Mouse (Mus musculus) ES-CJ7 (cell line): ENCODE data around the gene Elp4.
A peak's percentile ranks its signal among the peaks of the same experiment; 100 is the strongest.

Experiments
- DNase-seq: peaks from one replicate; pipeline ENCODE4 v3.0.0; 2011; ENCODE audit warnings: low read depth, low spot score

Elp4 gene

DNA sequence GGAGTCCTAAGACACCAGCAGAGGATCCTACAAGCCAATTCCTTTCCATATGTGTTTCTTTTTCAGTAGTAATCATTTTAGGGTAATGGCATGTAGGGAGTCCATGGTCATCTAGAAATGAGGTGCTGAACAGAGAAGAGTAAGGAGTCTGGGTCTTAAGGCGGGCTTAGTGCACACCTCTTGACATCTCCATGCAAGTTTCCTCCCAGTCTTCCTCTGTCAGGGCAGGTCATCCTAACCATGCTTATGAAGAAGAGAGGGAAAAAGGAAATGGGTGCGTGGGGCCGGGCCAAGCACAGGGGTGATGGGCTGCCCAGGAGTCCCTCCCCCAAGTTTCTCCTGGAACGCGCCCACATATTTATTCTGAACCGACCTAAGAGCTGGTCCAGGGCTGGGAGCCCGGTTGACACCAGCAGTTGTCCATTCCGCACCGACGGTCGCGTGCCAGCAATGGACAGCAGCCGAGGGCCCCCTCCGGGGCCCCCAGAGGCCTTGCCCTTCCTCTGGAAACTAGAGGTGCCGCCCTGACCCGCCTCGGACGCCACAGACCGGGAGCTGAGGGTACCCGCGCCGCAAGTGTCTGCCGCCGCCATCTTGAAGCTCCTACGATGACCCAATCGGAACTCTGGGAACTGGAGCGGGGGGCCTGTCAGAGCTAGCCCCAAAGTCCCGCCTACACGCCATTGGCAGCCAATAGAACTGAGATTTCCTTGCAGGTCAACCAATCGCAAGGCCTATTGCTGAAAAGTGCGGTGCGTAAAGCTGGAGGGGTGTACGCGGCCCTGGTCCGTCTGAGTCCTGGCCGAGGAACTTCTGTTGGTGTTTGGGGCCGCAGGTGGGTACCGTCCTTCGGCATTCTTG, at the start of gene Elp4, which contains the start of gene Immp1l:
Gene Elp4 (minus strand): TSS at position 669 of the 861 bp plus-strand sequence.
Gene Immp1l (plus strand): TSS at position 743 of the 861 bp plus-strand sequence.
- DNase-seq: peak; percentile 96

DNA sequence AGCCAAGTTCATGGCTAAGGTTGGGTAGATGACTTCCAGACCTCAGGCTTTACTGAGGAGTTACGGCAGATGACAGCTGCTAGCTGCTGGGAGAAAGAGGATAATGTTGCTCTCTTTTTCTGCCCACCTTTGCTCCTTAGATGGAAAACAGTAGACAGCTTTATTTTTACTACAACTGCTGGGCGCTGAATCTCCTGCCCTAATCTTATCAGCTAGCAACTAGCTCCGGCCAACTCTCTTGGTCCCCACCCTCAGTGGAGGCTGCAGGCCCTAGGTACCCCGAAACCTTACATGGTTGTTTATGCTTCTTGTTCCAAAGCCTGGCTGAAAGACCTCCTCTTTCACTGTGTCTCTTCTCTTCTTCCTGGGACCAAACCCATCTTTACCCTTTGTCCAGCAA, 49.5 kb upstream of the Elp4 start:
- no peak for DNase-seq

DNA sequence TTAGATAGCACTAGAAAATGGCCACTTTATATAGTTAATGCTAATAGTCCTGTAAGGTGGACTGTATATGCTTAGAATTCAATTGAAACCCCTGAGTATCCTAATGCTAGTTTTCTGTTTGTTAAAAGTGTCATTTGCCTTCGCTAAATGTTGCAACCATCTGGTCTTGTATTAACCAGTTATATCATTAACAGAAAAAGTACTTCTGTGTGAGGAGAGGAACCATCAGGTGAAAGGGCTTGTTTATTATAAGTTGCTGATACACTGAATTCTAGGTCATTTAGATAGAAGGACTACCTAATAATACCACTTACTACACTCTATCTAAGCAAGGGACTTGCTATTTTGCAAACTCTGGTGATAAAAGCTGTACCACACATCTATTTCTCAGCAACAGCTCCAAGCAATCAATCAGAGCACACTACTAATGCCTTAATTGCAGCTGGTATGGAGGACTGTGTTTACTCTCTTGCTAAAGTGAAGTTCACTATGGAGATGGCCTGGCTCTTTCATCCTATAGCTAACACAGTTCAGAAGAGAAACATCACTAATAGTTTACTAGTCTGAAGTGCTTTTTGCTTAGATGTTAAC, 47.1 kb upstream of the Elp4 start:
- DNase-seq: no peak

DNA sequence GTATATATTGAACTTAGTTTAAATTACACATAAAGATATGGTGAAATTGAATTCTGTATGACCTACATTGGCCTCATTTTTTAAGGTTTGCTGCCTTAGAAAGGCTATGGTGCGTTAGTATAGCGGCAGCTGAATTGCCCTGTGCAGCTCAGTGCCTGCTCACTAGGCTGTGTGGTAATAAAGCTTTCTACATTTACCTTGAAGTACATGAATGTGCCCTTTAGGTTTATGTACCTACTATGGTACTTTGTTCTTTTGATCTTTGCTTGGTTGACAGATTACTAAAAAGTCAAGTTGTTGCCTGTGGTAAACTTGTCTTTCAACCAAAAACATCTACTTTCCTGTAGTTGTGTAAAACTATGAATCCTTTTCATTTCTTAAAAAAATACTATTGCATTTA, 45.8 kb upstream of the Elp4 start:
- DNase-seq: no peak

DNA sequence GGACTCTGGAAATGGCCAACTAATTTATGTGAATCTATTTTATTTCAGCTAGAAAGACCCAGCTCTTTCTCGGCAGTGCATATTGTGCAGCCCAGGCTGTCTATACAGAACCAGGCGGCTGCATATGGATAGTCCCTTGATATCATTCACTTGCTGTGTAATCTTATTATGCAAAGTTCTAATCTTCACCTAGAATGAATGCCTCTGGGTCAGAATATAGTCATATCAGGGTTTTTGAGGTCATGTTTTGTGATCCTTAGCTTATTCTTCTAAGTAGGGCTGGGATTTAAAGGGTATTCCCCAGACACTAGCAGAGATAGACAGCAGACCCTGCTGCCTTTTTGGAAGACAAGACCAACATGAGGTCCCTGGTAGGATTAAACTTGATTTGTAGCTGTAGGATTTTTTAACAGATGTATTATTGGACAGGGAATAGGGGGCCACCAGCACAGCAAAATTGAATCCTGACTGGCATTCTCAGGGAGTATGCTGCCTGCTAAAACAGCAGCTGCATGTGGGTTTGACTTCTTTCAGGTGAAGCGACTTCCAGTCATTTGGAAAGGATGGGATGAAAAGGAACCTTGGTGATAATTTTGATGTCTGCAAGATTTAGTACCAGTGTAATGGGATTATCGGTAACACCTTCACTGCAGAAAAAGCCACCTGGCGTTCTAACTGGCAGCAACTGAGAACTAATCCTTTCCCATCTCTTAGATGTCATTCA, 13.4 kb upstream of the Elp4 start:
- DNase-seq: no peak

DNA sequence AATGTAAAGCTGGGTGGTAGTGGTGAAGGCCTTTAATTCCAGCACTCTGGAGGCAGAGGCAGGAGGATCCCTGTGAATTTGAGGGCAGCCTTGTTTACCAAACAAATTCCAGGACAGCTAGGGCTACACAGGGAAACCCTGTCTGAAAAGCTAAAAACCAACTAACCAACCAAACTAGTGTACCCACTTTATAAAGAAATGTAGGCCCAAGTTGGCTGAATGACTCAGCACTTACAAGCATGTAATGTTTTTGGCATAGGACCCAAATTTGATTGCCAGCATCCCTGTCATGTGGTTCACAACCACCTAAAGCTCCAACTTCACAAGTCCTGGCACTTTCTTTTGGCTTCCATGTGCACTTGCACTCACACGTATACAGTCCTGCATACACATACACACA, 12.3 kb upstream of the Elp4 start:
- no peak for DNase-seq

DNA sequence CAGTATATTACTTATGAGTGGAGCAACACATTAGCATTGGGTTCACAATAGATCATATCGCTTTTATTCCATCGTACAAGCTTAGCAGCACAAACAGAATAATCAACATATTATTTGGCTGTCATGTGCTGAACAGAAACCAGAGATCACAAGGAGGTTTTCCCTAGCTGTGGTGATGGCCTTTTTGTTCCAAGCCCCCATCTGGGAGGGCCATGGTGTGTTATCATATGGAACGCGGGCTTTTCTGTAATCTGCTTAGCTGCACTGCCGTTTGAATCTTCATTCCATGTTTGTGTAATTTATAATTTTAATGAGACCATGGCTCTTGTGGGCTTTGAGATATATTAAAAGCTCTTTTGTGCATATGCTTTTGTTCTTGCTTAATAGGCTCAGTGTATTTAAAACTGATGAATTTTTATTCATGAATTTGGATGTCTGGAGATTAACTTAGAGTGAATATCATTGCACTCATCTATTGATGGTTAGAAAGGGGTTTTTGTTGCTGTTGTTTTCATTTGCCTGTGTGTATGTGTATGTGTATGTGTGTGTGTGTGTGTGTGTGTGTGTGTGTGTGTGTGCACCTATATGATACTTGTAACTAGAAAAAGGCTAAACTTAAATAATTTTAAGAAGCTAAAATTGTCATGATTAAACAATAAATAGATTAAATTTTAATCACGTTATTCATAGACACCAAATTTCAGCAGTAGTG, 9.4 kb upstream of the Elp4 start:
- no peak for DNase-seq

DNA sequence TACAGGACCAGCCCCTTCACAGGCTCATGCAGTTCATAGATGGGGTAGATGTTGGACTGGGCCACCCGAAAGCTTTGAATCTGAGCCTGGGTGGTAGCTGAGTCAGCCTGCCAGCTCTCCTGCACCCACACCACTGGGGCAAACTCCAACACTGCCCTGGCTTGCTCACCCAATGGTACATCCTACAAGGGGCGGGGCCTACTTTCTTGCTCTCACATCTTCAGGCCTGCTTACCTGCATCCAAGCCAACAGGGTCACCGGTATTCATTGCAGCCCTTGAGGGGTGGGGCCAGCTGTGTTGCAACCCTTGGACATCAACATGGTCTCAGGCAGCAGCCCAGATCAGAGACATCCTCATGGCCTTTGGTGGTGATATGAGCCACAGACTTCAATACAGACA, 6.2 kb upstream of the Elp4 start:
- DNase-seq: no peak

DNA sequence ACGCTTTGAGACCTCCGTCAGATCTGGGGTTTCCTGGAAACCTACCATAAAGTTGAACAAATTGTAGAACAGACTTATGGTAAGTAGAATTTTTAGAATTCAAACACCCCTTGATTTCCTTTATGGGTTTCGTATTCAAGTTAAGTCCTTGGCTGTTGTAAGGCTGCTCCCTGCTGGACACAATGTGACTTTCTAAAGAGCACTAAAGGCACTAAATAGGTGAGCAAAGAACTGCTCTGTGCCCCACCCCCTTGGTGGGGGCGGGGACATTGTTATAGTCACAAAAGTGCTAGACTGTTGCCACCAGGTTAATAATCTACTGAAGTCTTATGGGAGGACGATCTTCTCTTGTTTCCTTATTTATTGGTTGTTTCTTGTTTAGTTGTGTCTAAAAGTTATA, 4.0 kb upstream of the Elp4 start:
- peak; percentile 70 for DNase-seq

DNA sequence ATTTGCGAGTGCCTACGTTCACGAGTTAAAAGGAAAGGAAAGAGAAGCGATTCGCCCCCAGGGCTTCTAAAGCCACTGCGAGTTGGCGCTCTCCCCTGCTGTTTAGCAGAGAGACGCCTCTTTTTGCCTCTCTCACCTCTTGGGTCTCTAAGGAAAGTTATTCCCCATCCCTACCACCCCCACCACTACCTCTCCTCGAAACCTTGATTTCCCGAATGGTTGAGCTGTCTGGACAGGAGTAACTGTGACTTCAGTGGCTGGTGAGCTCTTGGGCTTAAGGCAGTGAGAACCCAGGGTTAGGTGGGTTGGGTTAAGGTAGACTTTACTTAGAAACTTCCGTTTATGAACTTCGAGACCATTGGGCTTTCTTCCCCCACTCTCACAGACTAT, 388 bp upstream of the Elp4 start:
- no peak for DNase-seq

DNA sequence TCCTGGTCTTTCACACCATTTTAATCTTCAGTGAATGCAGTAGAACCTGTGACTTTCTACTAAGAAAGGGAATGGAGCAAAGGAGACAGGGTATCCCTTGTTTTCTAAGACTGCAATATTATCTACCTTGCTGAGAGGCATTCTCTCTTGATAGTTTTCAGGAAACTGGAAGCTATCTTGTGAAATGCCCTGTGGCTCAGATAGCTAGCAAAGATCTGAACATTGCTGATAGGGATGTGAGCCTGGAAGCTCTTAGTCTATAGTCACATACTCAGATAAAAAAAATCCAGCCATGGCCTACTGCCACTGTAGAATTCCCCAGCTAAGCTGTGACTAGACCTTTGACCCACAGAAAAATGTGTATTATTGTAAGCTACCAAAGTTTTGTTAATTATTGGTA, 13.5 kb downstream of the Elp4 start:
- DNase-seq: no peak

DNA sequence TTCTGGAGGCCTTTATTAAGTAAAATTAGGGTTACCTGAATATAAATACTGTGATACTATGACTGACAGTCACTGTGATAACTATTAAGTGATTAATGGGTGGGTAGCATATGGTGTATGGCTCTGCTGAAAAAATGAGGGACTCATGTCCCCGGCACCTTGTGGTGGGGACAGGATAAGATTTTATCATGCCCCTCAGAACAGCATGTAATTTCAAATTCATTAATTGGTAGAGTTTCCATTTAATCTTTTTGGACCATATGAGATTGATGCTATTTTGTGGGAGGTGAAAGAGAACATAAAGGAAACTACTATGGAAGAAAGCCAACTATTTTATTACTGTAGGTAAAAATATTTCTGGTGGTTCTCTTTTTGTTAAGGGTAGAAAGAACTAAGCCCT, 31.0 kb downstream of the Elp4 start:
- DNase-seq: no peak

DNA sequence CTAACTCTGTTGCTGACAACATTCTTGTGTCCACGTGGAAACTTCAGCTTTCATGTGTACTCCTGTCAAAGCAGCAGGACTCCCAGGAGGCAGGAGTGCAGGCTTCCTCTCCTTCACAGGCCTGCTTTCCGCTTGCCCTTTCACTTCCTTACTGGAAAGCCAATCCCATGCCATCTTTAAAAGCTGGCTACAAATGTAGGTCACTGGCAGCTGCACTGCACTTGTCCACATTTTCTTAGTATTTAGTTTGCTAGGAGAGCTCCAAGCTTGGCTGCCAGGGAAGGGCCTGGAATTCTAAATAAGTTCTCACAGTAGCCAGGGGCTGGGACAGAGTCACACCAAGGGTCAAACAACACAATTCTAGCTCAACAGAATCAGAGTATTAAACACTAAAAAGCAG, 49.6 kb downstream of the Elp4 start:
- DNase-seq: no peak

DNA sequence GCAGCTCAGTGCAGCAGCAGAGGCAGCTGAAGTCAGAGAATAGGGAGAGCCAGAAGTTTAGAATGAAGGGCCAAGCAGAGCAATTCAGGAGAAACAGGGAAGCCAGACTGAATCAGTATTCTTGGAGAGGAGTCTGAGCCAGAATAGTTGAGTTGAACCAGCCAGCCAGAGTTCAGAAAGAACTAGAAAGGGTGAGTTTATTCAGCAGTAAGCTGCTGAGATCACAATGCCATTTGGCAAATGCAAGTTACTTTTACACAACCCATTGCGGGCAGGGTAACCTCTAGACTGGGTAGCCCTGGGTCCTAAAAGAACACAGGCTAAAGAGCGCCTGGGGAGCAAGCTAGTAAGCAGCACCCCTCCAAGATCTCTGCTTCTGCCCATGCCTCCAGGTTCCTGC, 51.4 kb downstream of the Elp4 start:
- no peak for DNase-seq

DNA sequence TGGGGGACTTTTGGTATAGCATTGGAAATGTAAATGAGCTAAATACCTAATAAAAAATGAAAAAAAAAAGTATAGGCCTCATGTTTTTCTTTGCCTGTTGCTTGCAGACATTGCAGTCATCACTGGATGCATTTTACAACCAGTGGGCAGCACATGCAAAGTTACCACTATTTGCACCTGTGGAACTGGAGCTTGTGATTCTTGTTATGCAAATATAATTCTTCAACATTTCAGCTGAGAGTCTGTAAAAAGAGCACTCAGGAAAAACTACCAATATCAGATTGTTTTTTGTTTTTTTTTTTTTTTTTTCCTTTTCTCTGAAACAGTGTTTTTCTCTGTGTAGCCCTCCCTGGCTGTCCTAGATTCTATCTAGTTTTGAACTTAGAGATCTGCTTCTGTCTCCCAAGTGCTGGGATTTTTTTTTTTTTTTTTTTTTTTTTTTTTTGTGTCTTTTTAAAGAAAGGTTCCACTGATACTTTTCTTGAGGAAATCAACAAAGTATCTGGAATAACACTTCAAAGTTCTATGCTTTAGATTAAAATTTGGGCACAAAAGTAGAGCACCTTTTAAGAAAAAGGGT, 52.6 kb downstream of the Elp4 start:
- DNase-seq: no peak

DNA sequence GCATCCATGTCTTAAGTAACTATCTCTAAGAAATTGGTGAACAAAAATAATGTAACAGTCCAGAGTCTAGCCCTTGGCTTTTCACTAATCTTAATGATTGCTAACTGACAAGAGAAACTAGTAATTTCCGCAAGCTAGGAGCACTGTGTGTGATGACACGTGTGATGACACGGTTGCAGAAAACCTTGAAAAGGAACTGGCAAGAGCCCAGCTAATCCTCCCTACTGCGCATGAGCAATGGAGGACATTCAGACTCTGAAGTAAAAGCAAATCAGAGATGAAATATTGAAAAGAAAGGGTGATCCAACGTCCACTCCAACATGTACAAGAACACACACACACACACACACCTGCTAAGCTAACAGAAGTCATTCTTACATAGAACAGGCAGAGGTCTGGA, 61.2 kb downstream of the Elp4 start:
- DNase-seq: no peak

DNA sequence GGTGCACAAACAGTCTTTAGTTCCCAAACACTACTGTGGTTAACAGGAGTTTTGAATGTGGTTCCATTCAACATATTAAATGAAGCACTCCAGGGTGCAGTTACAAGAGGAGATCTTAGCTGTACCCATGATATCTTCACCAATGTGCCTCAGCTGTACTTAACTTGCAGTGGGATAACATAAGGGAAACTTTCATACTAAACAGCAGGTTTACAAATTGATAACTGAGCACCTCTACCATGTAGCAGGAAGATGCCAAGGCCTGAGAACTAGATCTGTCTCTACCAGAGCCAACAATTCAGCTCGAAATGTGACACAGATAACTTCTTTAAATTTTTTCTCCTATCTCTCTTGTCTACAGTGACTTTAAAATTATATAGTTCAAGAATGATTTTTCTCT, 86.4 kb downstream of the Elp4 start:
- DNase-seq: no peak

DNA sequence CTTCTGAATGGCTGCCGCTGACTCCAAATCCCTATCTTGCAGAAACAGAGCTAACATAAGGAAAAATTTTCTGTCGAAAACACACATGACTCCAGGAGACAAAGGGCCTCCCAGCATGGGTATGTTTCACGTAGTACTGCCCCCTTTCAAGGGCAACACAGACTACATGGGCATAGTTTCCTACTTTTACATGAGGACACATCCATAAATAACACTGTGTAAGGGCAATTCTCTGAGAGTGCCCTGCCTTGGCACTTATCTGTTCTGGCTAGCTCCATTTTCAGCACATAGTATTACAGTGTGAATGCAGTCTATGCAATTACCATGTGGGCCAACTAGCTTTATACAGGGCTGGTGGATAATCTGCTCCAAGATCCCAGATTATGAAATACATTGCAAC, 89.2 kb downstream of the Elp4 start:
- no peak for DNase-seq

DNA sequence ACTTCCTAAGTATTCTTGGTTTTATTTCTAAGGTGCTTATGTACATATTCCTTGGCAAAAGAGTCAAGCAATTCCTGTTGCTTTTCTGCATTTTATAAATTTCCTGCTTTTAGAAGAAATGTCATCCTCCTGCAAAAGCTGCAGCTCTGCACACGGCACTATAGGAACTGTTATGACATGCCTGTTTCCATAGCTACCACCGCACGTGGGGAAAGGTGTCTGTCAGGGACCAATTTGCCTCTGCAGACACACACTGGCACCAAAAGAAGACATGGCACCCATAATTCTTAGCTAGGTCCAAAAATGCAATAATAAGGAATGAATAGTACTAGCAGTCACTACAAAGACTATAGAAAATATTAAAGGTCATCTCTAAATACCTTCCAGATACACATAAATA, 91.3 kb downstream of the Elp4 start:
- DNase-seq: no peak

DNA sequence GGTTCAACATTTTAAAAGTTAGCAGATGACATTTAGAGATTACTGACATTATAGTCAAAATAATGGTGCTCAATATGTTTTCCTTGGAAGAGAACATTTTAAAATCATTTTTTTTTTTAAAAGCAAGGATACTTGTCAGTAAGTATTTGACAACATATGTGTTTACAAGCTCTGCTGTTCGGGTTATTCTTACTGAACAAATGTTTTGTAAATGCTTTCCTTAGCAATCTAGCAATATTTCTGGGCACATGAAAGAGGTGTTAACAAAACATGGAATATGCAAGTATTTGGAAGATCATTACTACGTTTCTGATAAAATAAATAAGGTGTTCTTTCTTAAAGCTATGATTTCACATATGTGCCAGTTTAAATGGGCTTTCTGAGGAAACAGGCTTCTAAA, 94.1 kb downstream of the Elp4 start:
- no peak for DNase-seq

DNA sequence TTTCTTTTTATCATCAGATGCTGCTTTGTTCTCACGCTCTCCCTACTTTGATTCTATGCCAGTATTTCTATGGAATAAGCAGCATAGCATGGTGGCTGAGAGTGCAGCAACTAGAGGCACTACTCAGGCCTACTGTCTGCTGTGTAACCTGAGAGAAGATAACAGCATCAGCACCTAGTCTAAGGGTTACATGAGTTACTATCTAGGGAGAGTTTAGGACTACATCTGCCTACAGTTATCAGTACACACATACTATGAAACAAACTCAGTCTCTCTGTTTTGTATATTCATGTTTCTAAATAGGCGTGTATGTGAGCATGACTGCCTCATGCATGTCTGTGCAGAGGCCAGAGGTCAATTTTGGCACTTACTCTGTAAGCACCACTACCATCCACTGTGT, 97.8 kb downstream of the Elp4 start:
- no peak for DNase-seq

DNA sequence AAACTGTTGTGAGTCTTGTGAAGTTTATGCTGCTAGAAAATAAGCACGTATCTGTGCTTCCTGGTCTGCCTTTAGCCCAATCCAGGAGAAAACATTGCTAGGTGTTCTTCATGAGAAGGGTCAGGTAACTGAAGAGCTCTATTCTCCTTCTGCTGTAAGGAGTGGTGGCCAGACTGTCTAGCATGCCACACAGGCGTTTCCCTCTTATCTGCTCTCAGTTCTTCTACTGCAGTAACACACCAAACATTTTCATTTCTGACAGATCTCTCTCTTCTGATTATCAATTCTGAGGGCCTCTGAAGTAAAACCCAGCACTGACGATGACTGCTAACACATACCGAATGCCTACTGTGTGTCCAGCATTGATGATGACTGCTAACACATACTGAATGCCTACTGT, 98.3 kb downstream of the Elp4 start:
- DNase-seq: no peak
